Mouse (Mus musculus) Patski (cell line): Measurements from ENCODE around the gene Ptprg. TPM values are rescaled to one million over a fixed set of nuclear protein-coding genes. Genes with fewer than 3 reads are reported as not detected.

ENCODE experiments used
- ATAC-seq: fragments of 100-300 bp; one replicate; pipeline ENCODE4 v1.8.0; 2021
- CTCF ChIA-PET: fragments of 350-600 bp; sonication (Branson Sonifier 250); formaldehyde crosslinking; loops from one replicate; lab custom pipeline; 2022; ENCODE audit warnings: inconsistent platforms; lab: Charles Lee
- POLR2A ChIA-PET: fragments of 350-600 bp; sonication (Branson Sonifier 250); formaldehyde crosslinking; loops from one replicate; lab custom pipeline; 2022; ENCODE audit warnings: antibody characterized with exemption, inconsistent platforms; lab: Charles Lee
- DNase-seq: peaks from one replicate; pipeline ENCODE4 v3.0.0-alpha.2; 2011; ENCODE audit warnings: low read depth, low spot score
- H3K27me3 ChIP-seq: fragments of 371-371 bp; one replicate; pipeline ENCODE4 v1.5.1; 2021
- CTCF ChIP-seq: fragments of 100-300 bp; IDR thresholded peaks from one replicate; pipeline ENCODE4 v1.5.1; 2021
- in situ Hi-C: fragments of 300-500 bp; cut with MboI; formaldehyde crosslinking; loops from 3 replicates; pipeline ENCODE4 v1.11.1; 2018; ENCODE audit warnings: low pct_unique_long_range_greater_than_20kb, mixed read lengths
- polyA plus RNA-seq: library from polyadenylated mRNA; unstranded; gene quantifications from one replicate; pipeline ENCODE4 v1.2.3, GENCODE M21; 2021

Ptprg gene
- polyA plus RNA-seq, 1 experiment from 2014 or later = 40.1 TPM

- no peak for TF ChIP-seq CTCF
- ChIA-PET CTCF (no interaction called here), POLR2A (no interaction called here)
- DNase-seq (no peak), ATAC-seq (no peak)
- no peaks in the 10 kb centered on the region for H3K27me3 ChIP-seq
- in situ Hi-C loops = no loop called here
These were observed 126.4 kb downstream of the Ptprg start for GRCm38 (mm10) chr14:11679741-11680140.

GRCm38 (mm10) chr14:11680621-11681020, 127.3 kb downstream of the Ptprg start:
- no peak for TF ChIP-seq CTCF
- DNase-seq (no peak), ATAC-seq (no peak)
- ChIA-PET POLR2A (interaction anchor here (0.7 kb wide), 1 partner anchor 98 kb away, joined by 3 read pairs; no protein-coding TSS in a partner anchor), CTCF (interaction anchor here (0.9 kb wide), 1 partner anchor 10 kb away, joined by 4 read pairs; no protein-coding TSS in a partner anchor)
- no peaks in the 10 kb centered on the region for H3K27me3 ChIP-seq
- in situ Hi-C loops = no loop called here

GRCm38 (mm10) chr14:11682441-11682840, 129.1 kb downstream of the Ptprg start:
- ChIA-PET CTCF (interaction anchor here (1.1 kb wide), 1 partner anchor 9 kb away, joined by 3 read pairs; no protein-coding TSS in a partner anchor), POLR2A (no interaction called here)
- no peaks in the 10 kb centered on the region for H3K27me3 ChIP-seq
- DNase-seq = no peak
- in situ Hi-C loops = no loop called here
- peak; percentile 37 for ATAC-seq
- TF ChIP-seq CTCF = no peak

GRCm38 (mm10) chr14:11683386-11684081, 130.2 kb downstream of the Ptprg start:
- ChIA-PET POLR2A (no interaction called here), CTCF (no interaction called here)
- DNase-seq = no peak
- ATAC-seq = peak; percentile 28
- no peaks in the 10 kb centered on the region for H3K27me3 ChIP-seq
- no peak for TF ChIP-seq CTCF
- in situ Hi-C loops = no loop called here

GRCm38 (mm10) chr14:11684104-11684503, 130.8 kb downstream of the Ptprg start:
- CTCF ChIA-PET = no interaction called here
- POLR2A ChIA-PET = no interaction called here
- no peak for DNase-seq

DNA sequence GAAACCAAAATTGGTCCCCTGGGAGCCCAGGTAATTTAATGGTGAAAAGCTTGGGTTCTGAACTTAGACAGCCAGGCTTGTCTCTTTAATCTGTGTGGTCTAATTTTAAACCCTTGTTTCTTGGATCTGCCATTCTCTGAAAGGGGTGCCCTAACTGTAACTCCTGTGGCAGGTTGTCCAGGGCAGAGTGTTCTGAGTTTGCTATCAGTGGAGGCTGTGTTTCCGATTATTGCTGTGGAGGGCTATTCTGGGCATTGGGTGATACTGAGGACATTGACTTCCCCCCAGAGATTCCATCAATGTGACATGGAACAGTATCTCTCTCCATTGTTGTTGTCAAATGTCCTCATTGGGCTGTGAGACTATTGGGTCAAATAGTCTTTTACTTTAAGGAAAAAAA, 134.2 kb downstream of the Ptprg start:
- DNase-seq (no peak), ATAC-seq (no peak)
- in situ Hi-C loops = no loop called here
- POLR2A ChIA-PET = no interaction called here
- H3K27me3 ChIP-seq = no peaks in the 10 kb centered on the region
- CTCF ChIA-PET = interaction anchor here (1.5 kb wide), 1 partner anchor 20 kb away, joined by 3 read pairs; no protein-coding TSS in a partner anchor
- no peak for TF ChIP-seq CTCF

More at GRCm38 (mm10) chr14:11684104-11684503, 130.8 kb downstream of the Ptprg start:
- no peak for ATAC-seq
- no peak for TF ChIP-seq CTCF
- H3K27me3 ChIP-seq = no peaks in the 10 kb centered on the region
- in situ Hi-C loops = no loop called here

DNA sequence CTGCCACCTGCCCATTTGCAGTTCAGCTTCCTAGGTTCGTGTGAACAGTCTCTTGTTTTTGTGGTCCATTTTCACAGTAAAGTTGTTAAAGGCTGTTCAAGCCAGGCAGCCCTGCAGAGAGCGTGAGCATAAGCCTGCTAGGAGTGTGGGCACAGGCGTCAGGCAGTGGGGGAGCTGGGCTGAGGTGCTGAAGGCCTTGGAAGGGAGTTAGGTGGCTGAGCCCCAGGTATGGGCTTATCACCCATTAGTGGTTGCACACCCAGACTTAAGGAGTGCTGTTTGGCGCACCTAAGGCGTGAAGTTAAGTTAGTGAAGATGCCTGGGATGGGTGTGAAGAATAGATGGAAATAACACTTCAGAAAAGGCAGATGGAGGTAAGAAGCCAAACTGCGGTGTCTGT, 134.8 kb downstream of the Ptprg start:
- in situ Hi-C loops = no loop called here
- ChIA-PET CTCF (no interaction called here), POLR2A (no interaction called here)
- no peak for ATAC-seq
- no peak for DNase-seq
- no peak for TF ChIP-seq CTCF
- H3K27me3 ChIP-seq = no peaks in the 10 kb centered on the region

DNA sequence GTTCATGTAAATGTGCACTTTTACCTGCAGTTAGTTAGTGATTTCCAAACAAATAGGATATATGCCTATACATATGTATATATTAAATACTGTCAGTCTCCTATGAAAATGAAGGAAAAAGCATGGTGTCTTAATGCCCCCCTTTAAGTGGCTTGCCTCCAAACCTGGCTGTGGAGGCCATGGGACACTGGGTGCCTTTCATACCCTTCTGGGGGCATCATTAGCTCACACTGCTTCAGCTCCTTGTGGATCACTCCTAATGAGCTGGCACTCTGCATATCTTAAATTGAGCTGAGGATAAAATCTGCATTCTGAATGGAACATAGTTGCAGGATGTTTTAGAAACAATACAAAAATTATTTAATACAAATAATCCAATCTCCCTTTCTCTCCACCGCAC, 136.7 kb downstream of the Ptprg start:
- POLR2A ChIA-PET = no interaction called here
- no peak for DNase-seq
- ATAC-seq = no peak
- no peak for TF ChIP-seq CTCF
- H3K27me3 ChIP-seq = no peaks in the 10 kb centered on the region
- CTCF ChIA-PET = no interaction called here
- in situ Hi-C loops = no loop called here

DNA sequence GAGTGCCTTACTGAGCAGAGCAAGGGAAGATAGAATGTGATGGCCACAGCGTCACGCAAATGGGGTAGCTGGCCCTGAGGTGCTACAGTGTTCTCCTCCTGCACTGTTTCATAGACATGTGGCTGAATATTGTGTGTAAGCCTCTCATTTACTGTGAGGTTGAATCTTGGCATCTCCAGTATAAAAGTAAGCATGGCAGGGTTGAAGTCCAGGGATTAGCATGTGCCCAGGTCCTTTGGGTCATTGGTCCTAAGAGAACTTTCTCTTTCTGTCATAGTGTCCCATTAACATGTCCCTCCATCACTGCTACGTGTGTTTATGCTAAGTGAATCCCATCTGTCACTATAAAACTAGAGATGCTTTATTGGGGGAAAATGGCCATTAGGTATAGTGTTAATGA, 138.2 kb downstream of the Ptprg start:
- POLR2A ChIA-PET = no interaction called here
- no peak for ATAC-seq
- in situ Hi-C loops = no loop called here
- TF ChIP-seq CTCF = no peak
- no peaks in the 10 kb centered on the region for H3K27me3 ChIP-seq
- CTCF ChIA-PET = interaction anchor here (1.4 kb wide), 1 partner anchor 9 kb away, joined by 3 read pairs; no protein-coding TSS in a partner anchor
- no peak for DNase-seq

GRCm38 (mm10) chr14:11698880-11699279, 145.5 kb downstream of the Ptprg start:
- no peaks in the 10 kb centered on the region for H3K27me3 ChIP-seq
- ChIA-PET CTCF (no interaction called here), POLR2A (no interaction called here)
- no peak for DNase-seq
- TF ChIP-seq CTCF = no peak
- in situ Hi-C loops = no loop called here
- ATAC-seq = no peak

- ChIA-PET CTCF (no interaction called here), POLR2A (no interaction called here)
- ATAC-seq = no peak
These were observed 146.3 kb downstream of the Ptprg start for GRCm38 (mm10) chr14:11699654-11700053.

More at GRCm38 (mm10) chr14:11699654-11700053, 146.3 kb downstream of the Ptprg start:
- in situ Hi-C loops = no loop called here
- TF ChIP-seq CTCF = no peak
- DNase-seq = no peak
- H3K27me3 ChIP-seq = no peaks in the 10 kb centered on the region
